Mouse (Mus musculus) ES-E14 (cell line): ENCODE results near the gene Ucn2. TPM values are rescaled to one million over a fixed set of nuclear protein-coding genes. Genes with fewer than 3 reads are reported as not detected.

ENCODE experiments used
- DNase-seq: peaks from one replicate; pipeline ENCODE4 v3.0.0-alpha.2; 2013; ENCODE audit warnings: low read depth, low spot score
- H3K27ac ChIP-seq: 2 replicates; pipeline ENCODE4 v1.5.1; 2012; ENCODE audit warnings: low read depth, mild to moderate bottlenecking, low read length, moderate library complexity, mixed read lengths; ENCODE audit not compliant: poor library complexity, insufficient read depth, severe bottlenecking
- H3K36me3 ChIP-seq: 2 replicates; pipeline ENCODE4 v1.6.1; 2012; ENCODE audit warnings: mild to moderate bottlenecking, low read length, moderate library complexity, mixed read lengths; ENCODE audit not compliant: control insufficient read depth, poor library complexity, insufficient read depth, severe bottlenecking
- H3K4me1 ChIP-seq, 2 experiments: fragments of 150-350 bp in 1 of 2; sonication (generic) in 1 of 2; 2 replicates each; pipeline ENCODE4 v1.6.1; 2012; ENCODE audit warnings: low read length in 2 of 2, mild to moderate bottlenecking in 1 of 2, mixed read lengths in 1 of 2; ENCODE audit not compliant: control insufficient read depth in 2 of 2, insufficient read depth in 2 of 2, poor library complexity in 1 of 2
- H3K4me3 ChIP-seq, 2 experiments: fragments of 150-350 bp in 1 of 2; sonication (generic) in 1 of 2; 2 replicates each; pipeline ENCODE4 v1.5.1; 2012; ENCODE audit warnings: low read length in 2 of 2, low read depth in 1 of 2, mild to moderate bottlenecking in 1 of 2, mixed read lengths in 1 of 2; ENCODE audit not compliant: insufficient read depth in 1 of 2, poor library complexity in 1 of 2, severe bottlenecking in 1 of 2
- H3K9ac ChIP-seq: 2 replicates; pipeline ENCODE4 v1.6.1; 2012; ENCODE audit warnings: low read depth, mild to moderate bottlenecking, low read length, mixed read lengths; ENCODE audit not compliant: poor library complexity, insufficient read depth, severe bottlenecking
- H3K9me3 ChIP-seq: fragments of 150-350 bp; sonication (generic); 2 replicates; pipeline ENCODE4 v1.6.1; 2012; ENCODE audit warnings: low read depth, mild to moderate bottlenecking, low read length; ENCODE audit not compliant: control insufficient read depth, insufficient read depth
- CHD2 ChIP-seq: IDR thresholded peaks from 2 replicates; pipeline ENCODE4 v1.6.1; 2014; ENCODE audit warnings: mild to moderate bottlenecking, low read depth, low read length, inconsistent platforms
- HCFC1 ChIP-seq: IDR thresholded peaks from 2 replicates; pipeline ENCODE4 v1.6.1; 2012; ENCODE audit warnings: low read length, inconsistent platforms, borderline replicate concordance; ENCODE audit not compliant: insufficient read depth
- MAFK ChIP-seq: IDR thresholded peaks from 2 replicates; pipeline ENCODE4 v1.6.1; 2014; ENCODE audit warnings: mild to moderate bottlenecking, low read depth, low read length, inconsistent platforms; ENCODE audit not compliant: insufficient read depth
- ZC3H11A ChIP-seq: IDR thresholded peaks from 2 replicates; pipeline ENCODE4 v1.6.1; 2012; ENCODE audit warnings: low read depth, mild to moderate bottlenecking, inconsistent platforms, low read length, borderline replicate concordance
- ZNF384 ChIP-seq: IDR thresholded peaks from 2 replicates; pipeline ENCODE4 v1.6.1; 2012; ENCODE audit warnings: low read depth, low read length, inconsistent platforms
- in situ Hi-C, 2 experiments: fragments of 600-800 bp; cut with MboI; formaldehyde crosslinking; loops; one replicate each; pipeline ENCODE4 v1.15.1; 2025; ENCODE audit warnings: low sequenced_read_pairs in 2 of 2, inconsistent platforms in 1 of 2; ENCODE audit not compliant: unreplicated experiment in 2 of 2
- total RNA-seq: library from RNA; depleted of rRNA; stranded (reverse); fragments of 300-350 nt; gene quantifications from 2 replicates; pipeline ENCODE4 v1.2.3, GENCODE M21; 2012

Ucn2 gene
- total RNA-seq, 1 experiment, result 0.36 TPM

GRCm38 (mm10) chr9:108977966-108978365 is 7.8 kb upstream of the Ucn2 start:
- TF ChIP-seq ZC3H11A (no peak), ZNF384 (no peak), HCFC1 (no peak), MAFK (no peak), CHD2 (no peak)
- Histone ChIP-seq H3K36me3 (no peaks in the 10 kb centered on the region), H3K9me3 (no peaks in the 10 kb centered on the region), H3K4me1 (no peaks in the 10 kb centered on the region; a peak in 1 of 4 replicates), H3K4me3 (no peak overlapping the region), H3K9ac (no peak overlapping the region), H3K27ac (no peak overlapping the region)
- in situ Hi-C loops, result no loop called here
- DNase-seq, result no peak

DNA sequence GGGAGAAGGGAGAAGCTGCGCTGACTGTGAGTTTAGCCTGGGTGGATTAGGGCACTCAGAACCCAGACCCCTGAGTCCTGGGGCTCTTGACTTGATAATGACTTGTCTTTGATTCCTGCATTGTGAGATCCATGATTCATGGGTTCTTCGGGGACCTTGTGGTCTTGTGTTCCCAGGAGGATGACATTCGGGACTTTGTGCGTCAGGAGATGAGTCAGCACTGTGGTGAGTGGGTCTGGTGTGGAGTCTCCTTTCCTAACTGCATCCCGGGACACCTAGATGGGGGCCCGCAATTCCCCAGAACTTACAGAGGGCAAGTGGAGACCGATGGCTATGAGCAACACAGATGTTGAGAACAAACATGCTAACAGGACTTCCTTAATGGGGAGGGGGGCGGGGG is 3.3 kb upstream of the Ucn2 start:
- H3K4me3 ChIP-seq, result no peak overlapping the region
- peaks cover 0 to 2% of the 10 kb centered on the region in 2 experiments; a peak in 1 of 4 replicates for H3K4me1 ChIP-seq
- no peak overlapping the region for H3K27ac ChIP-seq
- in situ Hi-C loops, result no loop called here
- no peak overlapping the region for H3K9ac ChIP-seq
- H3K36me3 ChIP-seq, result no peaks in the 10 kb centered on the region
- DNase-seq, result no peak
- no peaks in the 10 kb centered on the region for H3K9me3 ChIP-seq
- TF ChIP-seq ZNF384, result no peak
- TF ChIP-seq CHD2, result no peak

DNA sequence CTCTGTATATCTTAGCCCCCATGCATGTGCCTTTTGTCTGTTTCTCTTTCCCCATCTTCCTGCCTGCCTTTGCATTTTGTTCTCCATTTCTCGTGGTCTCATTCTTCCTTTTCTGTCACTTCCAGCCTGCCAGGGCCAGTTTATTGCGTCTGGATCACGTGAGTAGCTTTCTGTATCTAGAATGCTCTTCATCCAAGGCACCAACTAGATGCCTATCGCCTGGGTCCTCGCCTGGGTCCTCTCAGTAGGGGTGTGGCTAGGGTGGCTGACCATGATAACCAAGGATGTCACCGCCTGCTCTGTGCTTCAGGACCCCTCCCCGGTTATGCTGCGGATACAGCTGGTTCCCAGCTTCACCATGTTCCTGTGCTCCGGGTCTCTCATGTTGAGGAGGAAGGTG is 2.6 kb upstream of the Ucn2 start:
- no peak for TF ChIP-seq MAFK
- H3K36me3 ChIP-seq, result no peaks in the 10 kb centered on the region
- peaks cover 3 to 9% of the 10 kb centered on the region in 2 experiments; a peak in 3 of 4 replicates for H3K4me1 ChIP-seq
- in situ Hi-C loops, result no loop called here
- no peaks in the 10 kb centered on the region for H3K9me3 ChIP-seq
- H3K9ac ChIP-seq, result no peak overlapping the region
- H3K4me3 ChIP-seq, result no peak overlapping the region
- H3K27ac ChIP-seq, result no peak overlapping the region
- DNase-seq, result no peak

DNA sequence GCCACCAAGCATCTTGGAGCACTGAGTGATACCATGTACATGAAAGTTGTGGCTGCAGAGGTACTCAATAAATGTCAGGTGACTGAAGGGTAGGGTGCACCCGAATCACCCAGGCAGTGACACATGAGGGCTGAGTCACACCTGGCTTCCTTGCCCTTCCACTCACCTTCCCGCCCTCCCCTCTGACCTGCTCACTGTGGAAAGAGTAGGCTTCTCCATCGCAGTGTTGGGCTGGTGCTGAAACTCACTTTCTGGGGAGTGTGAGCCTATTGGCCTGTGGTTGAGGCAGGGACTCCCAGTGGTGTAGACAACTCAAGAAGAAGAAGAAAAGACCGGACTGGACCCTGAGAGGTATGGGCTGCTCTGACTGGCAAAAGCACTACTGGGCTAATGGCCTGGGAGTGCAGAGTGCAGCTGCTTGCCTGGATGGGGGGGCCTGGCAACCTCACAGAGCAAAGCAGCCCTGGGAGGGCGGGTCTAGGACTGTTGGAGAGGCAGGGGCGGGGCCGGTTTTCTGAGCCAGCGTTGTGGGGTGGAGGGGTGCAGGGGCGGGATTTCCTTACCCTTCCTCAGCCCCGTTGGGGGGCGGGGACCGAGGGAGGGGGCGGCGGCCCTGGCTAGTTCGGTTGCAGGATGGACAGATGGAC is 2.0 kb downstream of the Ucn2 start:
- Histone ChIP-seq H3K4me3 (peak overlapping the region; percentile 17 to 25; a peak in 2 of 4 replicates), H3K9me3 (no peaks in the 10 kb centered on the region), H3K4me1 (peaks cover 4 to 13% of the 10 kb centered on the region in 2 experiments; a peak in 3 of 4 replicates), H3K9ac (no peak overlapping the region), H3K27ac (no peak overlapping the region), H3K36me3 (no peaks in the 10 kb centered on the region)
- no peak for DNase-seq
- no peak for TF ChIP-seq MAFK
- TF ChIP-seq ZC3H11A, result no peak
- TF ChIP-seq HCFC1, result no peak
- no peak for TF ChIP-seq ZNF384
- no peak for TF ChIP-seq CHD2
- in situ Hi-C loops, result no loop called here

GRCm38 (mm10) chr9:108989802-108990461 is 4.1 kb downstream of the Ucn2 start:
- TF ChIP-seq HCFC1 (no peak), ZNF384 (no peak), ZC3H11A (no peak), CHD2 (no peak), MAFK (no peak)
- in situ Hi-C loops, result no loop called here
- Histone ChIP-seq H3K27ac (no peak overlapping the region), H3K4me3 (no peak overlapping the region), H3K36me3 (no peaks in the 10 kb centered on the region), H3K4me1 (peaks cover 4 to 13% of the 10 kb centered on the region in 2 experiments; a peak in 3 of 4 replicates), H3K9me3 (no peaks in the 10 kb centered on the region), H3K9ac (no peak overlapping the region)
- DNase-seq, result no peak
